Mouse (Mus musculus): ENCODE data around the gene Eci2. TPM values are rescaled to one million over a fixed set of nuclear protein-coding genes. Genes with fewer than 3 reads are reported as not detected.
"Not testable (repeated sequence)": the region's sequence is repeated elsewhere in the genome, so short reads cannot be mapped to it uniquely, and the experiment has no call there.

Eci2 gene
- total and polyA plus RNA-seq, 3 experiments: 7.2 to 99.4 (median 64.4) TPM

GRCm38 (mm10) chr13:34964419-34964818 lies 62.5 kb downstream of the Eci2 start:
- no peak overlapping the region for H3K4me3 ChIP-seq (ENCODE audit: low read depth, low read length)
- no peak for TF ChIP-seq TAL1 (conservative IDR thresholded peaks at IDR 0.05; ENCODE audit: low read depth, low read length)
- TF ChIP-seq GATA2 (IDR thresholded peaks at IDR 0.05; ENCODE audit: borderline replicate concordance, low read depth, low read length): no peak
- no peak for TF ChIP-seq GATA1 (IDR thresholded peaks at IDR 0.05; ENCODE audit: borderline replicate concordance, low read length)
- TF ChIP-seq CTCF (IDR thresholded peaks at IDR 0.05; ENCODE audit: low read depth, low read length): no peak
- DNase-seq (ENCODE audit: low spot score) (no peak), ATAC-seq (ENCODE audit: extremely low read depth, insufficient number of reproducible peaks, low FRiP score, poor library complexity, severe bottlenecking) (no peak)
- peaks cover 40% of the 10 kb centered on the region for H3K27me3 ChIP-seq (ENCODE audit: insufficient read depth, low read length)
- H3K4me1 ChIP-seq (ENCODE audit: insufficient read depth, low read depth, low read length): no peaks in the 10 kb centered on the region; the same call in 1 of the 2 replicates
- no peaks in the 10 kb centered on the region for H3K9me3 ChIP-seq (replicated peaks)
- no peaks in the 10 kb centered on the region for H3K36me3 ChIP-seq (replicated peaks)

DNA sequence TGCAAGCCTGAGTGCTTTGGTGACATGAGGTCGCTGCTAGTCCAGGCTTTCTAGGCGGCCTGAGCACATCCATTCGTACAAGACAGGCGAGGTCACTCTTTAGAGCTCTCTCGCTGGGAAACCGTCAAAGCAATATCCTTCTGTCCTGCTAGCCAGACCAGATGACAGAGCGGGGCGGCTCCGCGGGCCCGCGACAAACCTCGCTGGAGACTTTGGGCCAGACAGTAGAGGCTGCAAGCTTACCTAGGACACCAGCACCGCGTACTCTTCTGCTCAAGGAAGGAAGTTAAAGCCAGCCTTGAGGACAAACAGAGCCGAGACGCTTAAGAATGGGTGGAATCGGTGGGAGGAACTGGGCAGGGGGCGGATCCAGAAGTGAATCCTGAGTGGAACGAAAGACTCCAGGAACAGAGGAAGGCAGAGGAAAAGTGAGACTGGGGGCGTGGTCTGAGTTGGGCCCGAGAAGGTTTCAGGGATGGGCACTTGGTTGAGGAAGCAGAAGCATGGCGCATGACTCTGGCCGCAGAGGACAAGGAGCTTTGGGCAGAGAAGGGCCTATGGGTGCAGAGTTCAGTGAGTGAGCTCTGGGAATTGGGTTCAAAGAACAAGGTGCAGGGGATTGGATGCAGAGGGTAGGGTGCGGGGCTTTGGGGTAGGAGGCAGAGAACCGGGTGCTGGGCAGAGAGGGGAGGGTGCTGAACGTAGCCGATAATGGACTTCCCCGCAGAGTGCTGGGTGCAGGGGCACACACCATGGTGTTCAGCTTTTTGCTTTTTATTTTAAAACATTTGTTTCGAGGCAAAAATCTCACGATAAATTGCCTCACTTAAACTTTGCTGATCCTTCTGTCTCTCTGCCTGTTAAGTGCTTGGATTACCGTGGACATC lies 63.1 kb downstream of the Eci2 start, which contains the start of gene Eci3:
Eci3 (minus strand) TSS at position 300 of the 887 bp plus-strand sequence.
- no peak within 1 kb of the TSS for H3K4me3 ChIP-seq (ENCODE audit: low read depth, low read length)
- no peaks in the 10 kb centered on the region; the same call in 1 of the 2 replicates for H3K4me1 ChIP-seq (ENCODE audit: insufficient read depth, low read depth, low read length)
- ATAC-seq (ENCODE audit: extremely low read depth, insufficient number of reproducible peaks, low FRiP score, poor library complexity, severe bottlenecking): no peak
- no peaks in the 10 kb centered on the region for H3K36me3 ChIP-seq (replicated peaks)
- TF ChIP-seq CTCF (IDR thresholded peaks at IDR 0.05; ENCODE audit: low read depth, low read length) (no peak), POLR2AphosphoS5 (IDR thresholded peaks at IDR 0.05; ENCODE audit: insufficient replicate concordance, low read depth, low read length) (no peak), TAL1 (conservative IDR thresholded peaks at IDR 0.05; ENCODE audit: low read depth, low read length) (no peak), GATA2 (IDR thresholded peaks at IDR 0.05; ENCODE audit: borderline replicate concordance, low read depth, low read length) (no peak)
- no peaks in the 10 kb centered on the region for H3K9me3 ChIP-seq (replicated peaks)
- peaks cover 38% of the 10 kb centered on the region for H3K27me3 ChIP-seq (ENCODE audit: insufficient read depth, low read length)
- no peak for DNase-seq (ENCODE audit: low spot score)

GRCm38 (mm10) chr13:34960996-34961770 lies 65.7 kb downstream of the Eci2 start:
- H3K27me3 ChIP-seq (ENCODE audit: insufficient read depth, low read length): peaks cover 41% of the 10 kb centered on the region
- no peak overlapping the region for H3K4me3 ChIP-seq (ENCODE audit: low read depth, low read length)
- no peaks in the 10 kb centered on the region; the same call in 1 of the 2 replicates for H3K4me1 ChIP-seq (ENCODE audit: insufficient read depth, low read depth, low read length)
- no peak for TF ChIP-seq POLR2AphosphoS5 (IDR thresholded peaks at IDR 0.05; ENCODE audit: insufficient replicate concordance, low read depth, low read length)
- TF ChIP-seq GATA1 (IDR thresholded peaks at IDR 0.05; ENCODE audit: borderline replicate concordance, low read length): no peak
- no peak for TF ChIP-seq CTCF (IDR thresholded peaks at IDR 0.05; ENCODE audit: low read depth, low read length)
- TF ChIP-seq TAL1 (conservative IDR thresholded peaks at IDR 0.05; ENCODE audit: low read depth, low read length): no peak
- TF ChIP-seq GATA2 (IDR thresholded peaks at IDR 0.05; ENCODE audit: borderline replicate concordance, low read depth, low read length): no peak
- H3K9me3 ChIP-seq (replicated peaks): no peaks in the 10 kb centered on the region
- DNase-seq (ENCODE audit: low spot score) (no peak), ATAC-seq (ENCODE audit: extremely low read depth, insufficient number of reproducible peaks, low FRiP score, poor library complexity, severe bottlenecking) (no peak)
- H3K36me3 ChIP-seq (replicated peaks): no peaks in the 10 kb centered on the region

- H3K4me1 ChIP-seq (ENCODE audit: insufficient read depth, low read depth, low read length); H3K36me3 ChIP-seq (replicated peaks); DNase-seq (ENCODE audit: low spot score); H3K4me3 ChIP-seq (ENCODE audit: low read depth, low read length); ATAC-seq (ENCODE audit: extremely low read depth, insufficient number of reproducible peaks, low FRiP score, poor library complexity, severe bottlenecking); H3K9me3 ChIP-seq (replicated peaks): not testable (repeated sequence)
- H3K27me3 ChIP-seq (ENCODE audit: insufficient read depth, low read length): peaks cover 20% of the 10 kb centered on the region
Measured at GRCm38 (mm10) chr13:34958158-34958557, 68.7 kb downstream of the Eci2 start.

DNA sequence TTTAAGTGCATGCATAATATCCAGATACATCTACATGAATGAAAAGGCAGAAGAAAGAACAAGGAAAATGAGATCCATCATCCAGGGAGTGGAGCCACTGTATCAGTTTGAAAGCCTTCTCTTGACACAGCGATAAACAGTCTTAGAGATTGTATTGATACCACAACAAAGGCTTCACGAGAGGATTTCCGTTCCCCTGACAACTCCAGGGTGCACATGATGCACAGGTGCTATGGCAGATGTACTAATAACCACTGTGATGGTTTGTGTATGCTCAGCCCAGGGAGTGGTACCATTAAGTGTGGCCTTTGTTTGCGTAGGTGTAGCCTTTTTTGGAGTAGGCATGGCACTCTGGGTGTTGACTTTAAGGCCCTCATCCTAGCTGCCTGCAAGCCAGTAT lies 70.0 kb downstream of the Eci2 start:
- Histone ChIP-seq H3K36me3 (replicated peaks) (no peaks in the 10 kb centered on the region), H3K9me3 (replicated peaks) (no peaks in the 10 kb centered on the region), H3K4me3 (ENCODE audit: low read depth, low read length) (no peak overlapping the region), H3K27me3 (ENCODE audit: insufficient read depth, low read length) (peaks cover 22% of the 10 kb centered on the region), H3K4me1 (ENCODE audit: insufficient read depth, low read depth, low read length) (no peaks in the 10 kb centered on the region; the same call in 1 of the 2 replicates)
- no peak for TF ChIP-seq POLR2AphosphoS5 (IDR thresholded peaks at IDR 0.05; ENCODE audit: insufficient replicate concordance, low read depth, low read length)
- no peak for TF ChIP-seq CTCF (IDR thresholded peaks at IDR 0.05; ENCODE audit: low read depth, low read length)
- no peak for TF ChIP-seq GATA1 (IDR thresholded peaks at IDR 0.05; ENCODE audit: borderline replicate concordance, low read length)
- DNase-seq (ENCODE audit: low spot score) (no peak), ATAC-seq (ENCODE audit: extremely low read depth, insufficient number of reproducible peaks, low FRiP score, poor library complexity, severe bottlenecking) (no peak)

- not testable (repeated sequence) for H3K4me3 ChIP-seq (ENCODE audit: low read depth, low read length); ATAC-seq (ENCODE audit: extremely low read depth, insufficient number of reproducible peaks, low FRiP score, poor library complexity, severe bottlenecking); DNase-seq (ENCODE audit: low spot score); H3K4me1 ChIP-seq (ENCODE audit: insufficient read depth, low read depth, low read length); H3K9me3 ChIP-seq (replicated peaks); H3K27me3 ChIP-seq (ENCODE audit: insufficient read depth, low read length); H3K36me3 ChIP-seq (replicated peaks)
Measured at GRCm38 (mm10) chr13:34951437-34951836, 75.5 kb downstream of the Eci2 start.
